Mouse (Mus musculus) thymus, adult 2 months (tissue): ENCODE data around the gene Glrx. TPM values are rescaled to one million over a fixed set of nuclear protein-coding genes. Genes with fewer than 3 reads are reported as not detected.

Experiments
- DNase-seq: peaks from one replicate; pipeline ENCODE4 v3.0.0; 2021
- H3K27ac ChIP-seq: fragments of 200-500 bp; 2 replicates; pipeline ENCODE4 v1.5.1; 2012; ENCODE audit warnings: low read length, control low read depth; ENCODE audit not compliant: control insufficient read depth, insufficient read depth
- H3K27me3 ChIP-seq: fragments of 200-500 bp; 2 replicates; pipeline ENCODE4 v1.6.1; 2012; ENCODE audit warnings: mild to moderate bottlenecking, low read length, moderate library complexity, mixed read lengths; ENCODE audit not compliant: control insufficient read depth, insufficient read depth
- H3K36me3 ChIP-seq: fragments of 200-500 bp; 2 replicates; pipeline ENCODE4 v1.6.1; 2012; ENCODE audit warnings: mild to moderate bottlenecking, low read length, moderate library complexity; ENCODE audit not compliant: control insufficient read depth, insufficient read depth
- H3K4me1 ChIP-seq: fragments of 200-500 bp; replicated peaks from 2 replicates; pipeline ENCODE4 v1.6.1; 2012; ENCODE audit warnings: low read length; ENCODE audit not compliant: control insufficient read depth, insufficient read depth
- H3K4me3 ChIP-seq: fragments of 200-500 bp; 2 replicates; pipeline ENCODE4 v1.5.1; 2012; ENCODE audit warnings: mild to moderate bottlenecking, low read length, control low read depth, moderate library complexity; ENCODE audit not compliant: control insufficient read depth, insufficient read depth
- CTCF ChIP-seq: fragments of 200-500 bp; IDR thresholded peaks from 2 replicates; pipeline ENCODE4 v1.5.1; 2012; ENCODE audit warnings: mild to moderate bottlenecking, control low read depth, low read length, moderate library complexity, borderline replicate concordance; ENCODE audit not compliant: control insufficient read depth, poor library complexity, insufficient read depth; ENCODE audit errors: extremely low read depth
- POLR2A ChIP-seq: fragments of 200-500 bp; IDR thresholded peaks from 2 replicates; pipeline ENCODE4 v1.6.1; 2012; ENCODE audit warnings: mild to moderate bottlenecking, low read length, control low read depth, moderate library complexity; ENCODE audit not compliant: control insufficient read depth, poor library complexity, insufficient read depth; ENCODE audit errors: extremely low read depth
- WGBS: fragments of 180-500 bp; shearing (Covaris S2); methylation state at CpG from one replicate; pipeline ENCODE4 v1.1.7; 2018; 5-methylcytosine and 5-hydroxymethylcytosine counted together
- polyA plus RNA-seq: library from polyadenylated mRNA; depleted of rRNA; stranded (reverse); fragments of >200 nt; gene quantifications from 2 replicates; pipeline ENCODE4 v1.2.3, GENCODE M21; 2012; rRNA removed

The Glrx gene
- polyA plus RNA-seq = 19.4 and 31.9 TPM in 2 replicates

GRCm38 (mm10) chr13:75839719-75840481 lies at the start of gene Glrx:
Gene Glrx (plus strand): TSS chr13:75839868.
- 1% methylated on average over 12 of the region's 12 CpGs for WGBS
- Histone ChIP-seq H3K36me3 (no peaks in the 10 kb centered on the region), H3K27ac (no peak within 1 kb of the TSS; the same call in 1 of the 2 replicates), H3K27me3 (no peaks in the 10 kb centered on the region), H3K4me3 (peak within 1 kb of the TSS; percentile 54), H3K4me1 (peaks cover 19% of the 10 kb centered on the region)
- TF ChIP-seq CTCF (no peak), POLR2A (no peak)
- DNase-seq = peak; percentile 30

- DNase-seq = no peak
- H3K27ac ChIP-seq = no peak overlapping the region
- WGBS = 89% methylated on average over 1 of the region's 1 CpGs
- no peak overlapping the region for H3K4me3 ChIP-seq
- no peaks in the 10 kb centered on the region for H3K36me3 ChIP-seq
- no peaks in the 10 kb centered on the region for H3K4me1 ChIP-seq
- no peaks in the 10 kb centered on the region for H3K27me3 ChIP-seq
- no peak for TF ChIP-seq CTCF
- no peak for TF ChIP-seq POLR2A
These were observed 49.0 kb upstream of the Glrx start for GRCm38 (mm10) chr13:75790550-75791205.

- no peaks in the 10 kb centered on the region for H3K27me3 ChIP-seq
- H3K4me1 ChIP-seq = no peaks in the 10 kb centered on the region
- TF ChIP-seq CTCF (no peak), POLR2A (no peak)
- no peak overlapping the region for H3K4me3 ChIP-seq
- H3K36me3 ChIP-seq = no peaks in the 10 kb centered on the region
- WGBS = 73% methylated on average over 6 of the region's 6 CpGs
- DNase-seq = no peak
- H3K27ac ChIP-seq = no peak overlapping the region
These were observed 45.6 kb upstream of the Glrx start for GRCm38 (mm10) chr13:75793863-75794629.

- 13% methylated on average over 18 of the region's 18 CpGs for WGBS
- no peaks in the 10 kb centered on the region for H3K4me1 ChIP-seq
- DNase-seq = peak; percentile 92
- TF ChIP-seq POLR2A (peak; percentile 52; the same call in 1 of the 2 replicates), CTCF (peak; percentile 98)
- no peaks in the 10 kb centered on the region for H3K36me3 ChIP-seq
- peak overlapping the region; percentile 40 for H3K4me3 ChIP-seq
- H3K27me3 ChIP-seq = no peaks in the 10 kb centered on the region
- H3K27ac ChIP-seq = no peak overlapping the region
These were observed 42.1 kb upstream of the Glrx start for GRCm38 (mm10) chr13:75797369-75798141.

GRCm38 (mm10) chr13:75798413-75799302 lies 41.0 kb upstream of the Glrx start:
- Histone ChIP-seq H3K36me3 (no peaks in the 10 kb centered on the region), H3K27me3 (no peaks in the 10 kb centered on the region), H3K4me3 (no peak overlapping the region), H3K4me1 (no peaks in the 10 kb centered on the region), H3K27ac (no peak overlapping the region)
- WGBS = 73% methylated on average over 7 of the region's 7 CpGs
- DNase-seq = no peak
- no peak for TF ChIP-seq CTCF
- no peak for TF ChIP-seq POLR2A

GRCm38 (mm10) chr13:75799421-75799820 lies 40.2 kb upstream of the Glrx start:
- no peak overlapping the region for H3K4me3 ChIP-seq
- no peak for DNase-seq
- no peaks in the 10 kb centered on the region for H3K27me3 ChIP-seq
- H3K4me1 ChIP-seq = no peaks in the 10 kb centered on the region
- 92% methylated on average over 3 of the region's 3 CpGs for WGBS
- H3K36me3 ChIP-seq = no peaks in the 10 kb centered on the region
- TF ChIP-seq CTCF = no peak
- H3K27ac ChIP-seq = no peak overlapping the region
